Mouse (Mus musculus) hindbrain, embryonic 15.5 days (tissue): ENCODE results near the gene Gdf2. TPM values are rescaled to one million over a fixed set of nuclear protein-coding genes. Genes with fewer than 3 reads are reported as not detected.

Source experiments
- ATAC-seq: fragments of 200-750 bp; cut with Nextera tagmentation; 2 replicates; pipeline ENCODE4 v1.8.0; 2017; ENCODE audit warnings: low read depth, moderate number of reproducible peaks, moderate TSS enrichment; ENCODE audit not compliant: low FRiP score
- H3K27ac ChIP-seq: fragments of 300-500 bp; sonication (generic); replicated peaks from 2 replicates; pipeline ENCODE4 v1.5.1; 2015; ENCODE audit warnings: mild to moderate bottlenecking, inconsistent platforms
- H3K27me3 ChIP-seq: fragments of 300-500 bp; sonication (generic); 2 replicates; pipeline ENCODE4 v1.6.1; 2015; ENCODE audit warnings: control low read depth, inconsistent platforms
- H3K36me3 ChIP-seq: fragments of 300-500 bp; sonication (generic); 2 replicates; pipeline ENCODE4 v1.6.1; 2015; ENCODE audit warnings: control low read depth, inconsistent platforms
- H3K4me1 ChIP-seq: fragments of 300-500 bp; sonication (generic); replicated peaks from 2 replicates; pipeline ENCODE4 v1.6.1; 2015; ENCODE audit warnings: control low read depth, inconsistent platforms
- H3K4me2 ChIP-seq: fragments of 300-500 bp; sonication (generic); 2 replicates; pipeline ENCODE4 v1.6.1; 2015; ENCODE audit warnings: moderate library complexity, mild to moderate bottlenecking, inconsistent platforms
- H3K4me3 ChIP-seq: fragments of 300-500 bp; sonication (generic); 2 replicates; pipeline ENCODE4 v1.5.1; 2015; ENCODE audit warnings: mild to moderate bottlenecking, inconsistent platforms
- H3K9ac ChIP-seq: fragments of 300-500 bp; sonication (generic); 2 replicates; pipeline ENCODE4 v1.6.1; 2015; ENCODE audit warnings: inconsistent platforms
- H3K9me3 ChIP-seq: fragments of 300-500 bp; sonication (generic); 2 replicates; pipeline ENCODE4 v1.6.1; 2016; ENCODE audit warnings: control low read depth, inconsistent platforms
- WGBS: fragments of 180-500 bp; shearing (Covaris S2); methylation state at CpG from one replicate; pipeline ENCODE4 v1.1.7; 2015; 5-methylcytosine and 5-hydroxymethylcytosine counted together
- polyA plus RNA-seq: library from polyadenylated mRNA; unstranded; fragments of >200 nt; fragmentation: Nextera tagmentation; extraction: Ambion mirVana; gene quantifications from 2 replicates; pipeline ENCODE4 v1.2.1, GENCODE M21; 2015

The Gdf2 gene
- 0.06 TPM in 1 of 2 replicates, not detected in the other for polyA plus RNA-seq

DNA sequence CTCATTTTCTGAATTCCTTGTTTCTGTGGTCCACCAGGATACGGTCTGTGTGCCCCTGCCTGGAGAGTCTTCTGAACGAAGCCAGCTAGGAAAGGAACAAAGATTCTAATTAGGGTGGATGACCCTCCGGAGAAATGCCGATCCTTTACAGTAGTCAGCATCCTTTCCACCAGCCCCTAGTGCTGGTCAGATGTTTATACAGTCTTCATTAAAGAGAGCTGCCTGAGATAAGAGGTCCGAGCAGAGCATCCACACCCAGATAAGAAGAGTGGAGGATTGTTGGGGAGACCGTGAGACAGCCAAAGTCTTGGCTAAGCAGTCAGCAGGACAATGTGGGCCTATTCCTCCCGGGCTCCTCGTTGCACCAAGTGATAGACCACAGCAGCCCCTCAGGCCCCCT is at the start of gene Gdf2:
Gene Gdf2, plus strand, starts transcription at position 301 of the 400 bp plus-strand sequence.
- Histone ChIP-seq H3K4me1 (no peaks in the 10 kb centered on the region), H3K27ac (no peak within 1 kb of the TSS), H3K4me2 (no peak within 1 kb of the TSS), H3K9me3 (no peaks in the 10 kb centered on the region), H3K9ac (no peak within 1 kb of the TSS), H3K4me3 (no peak within 1 kb of the TSS), H3K27me3 (no peaks in the 10 kb centered on the region), H3K36me3 (no peaks in the 10 kb centered on the region)
- ATAC-seq: no peak
- WGBS: 77% methylated on average over 8 of the region's 8 CpGs

DNA sequence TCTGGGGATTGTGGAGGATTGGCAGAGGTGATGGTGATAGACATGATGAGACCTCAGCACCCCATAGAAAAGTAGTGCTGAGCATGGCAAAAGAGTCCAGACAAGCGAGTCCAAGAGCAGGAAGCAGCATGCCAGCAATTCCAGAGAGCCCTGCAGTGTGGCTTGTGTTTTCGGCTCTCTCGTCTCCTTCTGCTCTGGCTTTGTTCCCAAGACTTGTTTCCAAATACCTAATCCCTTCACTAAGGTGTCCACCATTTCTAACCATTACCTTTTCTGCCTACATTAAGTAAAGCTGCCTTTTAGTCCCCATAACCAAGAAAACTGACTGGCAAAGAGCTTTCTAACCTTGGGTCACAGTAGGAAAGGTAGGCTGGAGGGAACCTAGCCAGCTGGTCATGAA is 49.3 kb upstream of the Gdf2 start:
- Histone ChIP-seq H3K4me1 (0 out of 2 replicates have a peak, but pooled peaks cover 2% of the 10 kb centered on the region), H3K27ac (no peak overlapping the region), H3K27me3 (no peaks in the 10 kb centered on the region), H3K9ac (no peak overlapping the region), H3K4me3 (no peak overlapping the region), H3K36me3 (no peaks in the 10 kb centered on the region), H3K9me3 (no peaks in the 10 kb centered on the region), H3K4me2 (no peak overlapping the region)
- ATAC-seq: no peak
- WGBS: 84% methylated on average over 3 of the region's 3 CpGs

- H3K9me3 ChIP-seq: no peaks in the 10 kb centered on the region
- ATAC-seq: no peak
- whole genome bisulfite sequencing: 85% methylated on average over 5 of the region's 5 CpGs
These were observed 45.1 kb upstream of the Gdf2 start for GRCm38 (mm10) chr14:33895777-33896176.

DNA sequence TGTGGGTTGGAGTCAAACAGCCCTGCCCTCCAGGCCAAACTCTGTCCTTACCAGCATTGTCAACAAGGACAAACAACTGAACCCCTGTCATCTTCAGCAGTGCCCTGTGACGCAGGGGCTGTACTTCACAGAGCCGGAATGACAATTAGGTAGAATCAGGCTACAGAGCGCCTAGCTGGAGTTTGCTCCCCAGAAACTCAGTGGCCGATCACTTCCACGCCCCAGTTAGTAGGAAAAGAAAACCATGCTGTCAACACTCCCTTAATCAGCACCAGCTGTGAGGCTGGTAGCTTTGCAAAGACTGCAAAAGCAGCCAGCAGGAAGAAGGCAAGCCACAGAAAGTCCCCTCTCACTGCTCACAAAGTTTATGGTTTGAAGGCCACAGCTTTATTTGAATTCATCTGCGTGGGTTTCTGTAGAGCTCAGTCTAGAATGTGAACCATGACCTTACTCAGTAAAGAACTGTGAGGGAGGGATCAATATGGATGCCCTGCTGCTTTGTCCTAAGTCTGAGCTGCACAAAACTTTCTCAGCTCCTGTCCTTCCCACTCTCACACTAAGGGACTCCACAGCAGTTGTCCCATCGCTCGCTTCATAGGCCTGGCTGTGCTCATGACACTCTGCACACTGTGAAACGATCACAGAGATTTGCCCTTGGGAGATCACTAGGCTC is 44.1 kb upstream of the Gdf2 start:
- 0 out of 2 replicates have a peak, but pooled peaks cover 4% of the 10 kb centered on the region for H3K4me1 ChIP-seq
- H3K9ac ChIP-seq: no peak overlapping the region
- no peak overlapping the region for H3K4me2 ChIP-seq
- ATAC-seq: no peak
- H3K27ac ChIP-seq: no peak overlapping the region
- no peak overlapping the region for H3K4me3 ChIP-seq
- 38% methylated on average over 9 of the region's 9 CpGs for WGBS
- H3K36me3 ChIP-seq: no peaks in the 10 kb centered on the region
- H3K9me3 ChIP-seq: no peaks in the 10 kb centered on the region
- H3K27me3 ChIP-seq: no peaks in the 10 kb centered on the region

More at GRCm38 (mm10) chr14:33895777-33896176, 45.1 kb upstream of the Gdf2 start:
- Histone ChIP-seq H3K4me1 (0 out of 2 replicates have a peak, but pooled peaks cover 4% of the 10 kb centered on the region), H3K9ac (no peak overlapping the region), H3K27ac (no peak overlapping the region), H3K27me3 (no peaks in the 10 kb centered on the region), H3K4me3 (no peak overlapping the region), H3K4me2 (no peak overlapping the region), H3K36me3 (no peaks in the 10 kb centered on the region)

DNA sequence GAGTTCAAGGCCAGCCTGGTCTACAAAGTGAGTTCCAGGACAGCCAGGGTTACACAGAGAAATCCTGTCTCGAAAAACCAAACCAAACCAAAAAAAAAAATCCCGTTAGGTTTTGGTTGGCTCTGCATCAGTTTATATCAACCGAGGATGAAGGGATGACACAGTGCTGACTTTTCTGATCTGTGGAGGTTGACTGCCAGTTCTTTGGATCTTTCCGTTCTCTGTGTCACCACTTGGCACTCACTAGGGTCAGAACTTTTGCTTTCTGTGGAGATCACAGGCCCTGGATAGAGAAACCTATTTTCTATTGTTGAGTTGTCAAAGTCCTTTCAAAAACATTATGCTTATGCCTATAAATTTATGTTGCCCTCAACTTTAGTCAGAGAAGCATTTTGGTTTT is 38.1 kb upstream of the Gdf2 start:
- Histone ChIP-seq H3K27me3 (no peaks in the 10 kb centered on the region), H3K27ac (no peak overlapping the region), H3K36me3 (no peaks in the 10 kb centered on the region), H3K9ac (no peak overlapping the region), H3K4me2 (no peak overlapping the region), H3K4me3 (no peak overlapping the region), H3K9me3 (no peaks in the 10 kb centered on the region), H3K4me1 (no peaks in the 10 kb centered on the region)
- no peak for ATAC-seq
- WGBS: 91% methylated on average over 4 of the region's 4 CpGs

DNA sequence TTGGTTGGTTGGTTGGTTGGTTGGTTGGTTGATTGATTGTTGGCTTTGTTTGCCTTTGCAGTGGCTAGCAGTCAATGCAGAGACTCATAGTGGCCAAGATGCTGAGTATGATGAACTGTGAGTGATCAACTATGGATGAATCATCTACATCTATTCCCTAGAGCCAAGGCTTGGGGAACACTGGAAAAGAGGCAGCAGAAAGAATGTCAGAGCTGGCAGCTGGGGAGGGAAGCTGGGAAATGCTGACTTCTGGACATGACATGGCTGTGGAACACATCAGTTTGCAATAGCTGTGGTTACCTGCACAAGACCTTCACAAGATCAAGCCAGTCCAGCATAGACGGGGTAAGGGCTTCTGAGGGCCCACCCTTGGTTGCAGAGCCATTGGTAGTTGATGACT is 37.6 kb upstream of the Gdf2 start:
- Histone ChIP-seq H3K9me3 (no peaks in the 10 kb centered on the region), H3K4me1 (no peaks in the 10 kb centered on the region), H3K36me3 (no peaks in the 10 kb centered on the region), H3K9ac (no peak overlapping the region), H3K4me3 (no peak overlapping the region), H3K4me2 (no peak overlapping the region), H3K27ac (no peak overlapping the region), H3K27me3 (no peaks in the 10 kb centered on the region)
- no peak for ATAC-seq
- WGBS: 84% methylated on average over 1 of the region's 1 CpGs

- Histone ChIP-seq H3K4me3 (no peak overlapping the region), H3K36me3 (no peaks in the 10 kb centered on the region), H3K4me2 (no peak overlapping the region), H3K4me1 (no peaks in the 10 kb centered on the region), H3K9me3 (no peaks in the 10 kb centered on the region), H3K27me3 (no peaks in the 10 kb centered on the region), H3K27ac (no peak overlapping the region), H3K9ac (no peak overlapping the region)
- no peak for ATAC-seq
These were observed 36.0 kb upstream of the Gdf2 start for GRCm38 (mm10) chr14:33904851-33905250.

GRCm38 (mm10) chr14:33913727-33914126 is 27.1 kb upstream of the Gdf2 start:
- ATAC-seq: no peak
- WGBS: 33% methylated on average over 3 of the region's 3 CpGs
- Histone ChIP-seq H3K4me3 (no peak overlapping the region), H3K27me3 (peaks cover 7% of the 10 kb centered on the region; the same call in 1 of the 2 replicates), H3K4me1 (0 out of 2 replicates have a peak, but pooled peaks cover 3% of the 10 kb centered on the region), H3K4me2 (no peak overlapping the region), H3K36me3 (no peaks in the 10 kb centered on the region), H3K9ac (no peak overlapping the region), H3K27ac (no peak overlapping the region), H3K9me3 (no peaks in the 10 kb centered on the region)

DNA sequence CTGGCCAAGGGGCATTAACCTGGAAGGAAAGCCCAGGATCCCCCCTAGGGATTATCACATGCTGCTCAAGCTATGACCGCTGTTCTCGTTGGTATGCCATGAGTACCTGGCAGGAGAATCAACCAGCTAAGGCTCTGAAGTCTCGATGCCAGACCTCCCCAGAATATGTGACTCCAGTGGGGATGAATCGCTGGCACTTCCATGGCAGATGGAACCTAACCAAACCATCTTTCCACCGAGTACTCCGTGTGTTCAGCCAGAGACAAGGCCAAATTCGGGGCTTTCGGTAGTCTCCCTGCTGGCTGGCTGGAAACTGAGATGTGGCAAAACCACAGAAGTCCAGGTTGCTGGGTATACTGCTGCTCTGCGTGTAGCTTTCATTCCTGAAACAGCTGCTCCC is 26.6 kb upstream of the Gdf2 start:
- no peaks in the 10 kb centered on the region for H3K36me3 ChIP-seq
- H3K4me3 ChIP-seq: no peak overlapping the region
- WGBS: 89% methylated on average over 9 of the region's 9 CpGs
- H3K27me3 ChIP-seq: peaks cover 11% of the 10 kb centered on the region; the same call in 1 of the 2 replicates
- H3K27ac ChIP-seq: no peak overlapping the region
- no peak overlapping the region for H3K4me2 ChIP-seq
- ATAC-seq: no peak
- H3K9ac ChIP-seq: no peak overlapping the region
- H3K4me1 ChIP-seq: 0 out of 2 replicates have a peak, but pooled peaks cover 7% of the 10 kb centered on the region
- H3K9me3 ChIP-seq: no peaks in the 10 kb centered on the region

DNA sequence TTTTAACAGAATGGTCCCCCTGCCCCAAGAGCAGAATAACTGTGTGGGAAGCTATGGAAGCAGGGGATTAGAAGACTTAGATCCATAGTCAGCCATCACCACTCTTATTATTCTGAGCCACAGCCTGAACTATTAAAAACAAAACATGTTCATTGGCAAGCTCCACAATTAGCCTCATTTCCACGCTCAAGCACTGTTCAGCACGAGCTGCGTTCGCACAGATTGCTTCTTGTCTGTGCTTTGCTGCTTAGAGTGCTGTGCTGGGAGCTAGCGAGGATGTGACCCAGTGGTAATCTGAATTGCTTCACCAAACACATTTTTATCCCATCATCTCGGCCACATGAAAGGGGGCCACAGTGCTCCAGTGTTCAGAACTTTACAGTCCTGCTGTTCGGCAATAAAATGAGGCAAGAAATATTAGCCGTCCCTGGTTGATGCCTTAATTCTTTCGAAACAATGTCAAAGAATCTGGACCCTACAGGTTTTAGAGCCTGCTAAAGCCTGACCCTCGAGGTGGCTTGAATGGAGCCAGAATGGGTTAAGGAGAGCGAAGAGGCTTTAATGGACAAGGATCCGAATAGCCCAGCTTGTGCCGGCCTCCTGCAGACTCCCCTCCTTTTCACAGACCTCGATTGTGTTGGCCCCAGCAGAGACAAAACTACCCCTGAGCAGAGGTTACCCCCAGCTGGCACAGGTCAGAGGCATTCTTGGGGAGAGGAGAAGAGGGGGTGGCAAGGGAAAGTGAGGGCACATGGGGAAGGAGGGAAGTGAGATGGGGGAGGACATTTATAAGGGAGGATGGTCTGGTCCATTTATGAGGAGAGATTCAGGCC is 19.9 kb upstream of the Gdf2 start:
- Histone ChIP-seq H3K4me3 (no peak overlapping the region), H3K4me1 (peaks cover 41% of the 10 kb centered on the region), H3K9ac (no peak overlapping the region), H3K4me2 (peak overlapping the region; percentile 24; the same call in 1 of the 2 replicates), H3K36me3 (no peaks in the 10 kb centered on the region), H3K27me3 (peaks cover 63% of the 10 kb centered on the region), H3K27ac (peak overlapping the region; percentile 17), H3K9me3 (no peaks in the 10 kb centered on the region)
- ATAC-seq: no peak
- WGBS: 15% methylated on average over 14 of the region's 14 CpGs

DNA sequence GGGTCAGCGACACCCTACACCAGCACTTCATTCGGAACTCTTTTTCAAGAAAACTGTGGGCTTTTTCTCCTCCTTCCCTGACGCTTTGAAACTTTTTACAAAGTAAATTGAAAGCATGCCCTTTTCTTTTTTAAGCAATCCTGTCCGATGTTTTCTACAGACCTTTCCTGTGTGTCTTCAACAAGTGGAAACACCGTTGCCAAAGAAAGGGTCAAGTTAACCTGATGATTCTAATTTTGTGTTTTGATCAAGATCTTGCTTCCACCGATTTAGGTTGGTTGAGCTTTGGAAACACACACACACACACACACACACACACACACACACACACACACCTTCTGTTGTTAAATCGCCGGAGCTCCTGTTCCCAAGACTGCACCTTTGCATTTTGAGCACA is 18.1 kb upstream of the Gdf2 start:
- Histone ChIP-seq H3K9ac (peak overlapping the region; percentile 46; the same call in 1 of the 2 replicates), H3K27me3 (peaks cover 63% of the 10 kb centered on the region), H3K4me2 (peak overlapping the region; percentile 97), H3K36me3 (no peaks in the 10 kb centered on the region), H3K4me1 (peaks cover 41% of the 10 kb centered on the region), H3K27ac (no peak overlapping the region), H3K9me3 (no peaks in the 10 kb centered on the region), H3K4me3 (peak overlapping the region; percentile 60)
- ATAC-seq: no peak
- 13% methylated on average over 8 of the region's 8 CpGs for WGBS
